Comparison of ENCODE assay signal across 8 mouse cellular contexts in genomic region chr3:90433381-90434020, GRCm38 (mm10). TPM values are rescaled to one million over a fixed set of nuclear protein-coding genes. Genes with fewer than 3 reads are reported as not detected.
DNase-seq lines count a peak whose midpoint lies in the region; ATAC-seq and TF ChIP-seq lines count a peak whose summit lies in the region.

Gene Ints3 (minus strand): TSS chr3:90433622.

- no peaks in the 10 kb centered on the region for H3K27me3 ChIP-seq in E14TG2a.4 (ENCODE audit: insufficient read depth, low read length)
- H3K27me3 ChIP-seq in forebrain, embryonic 12.5 days = no peaks in the 10 kb centered on the region
- no peaks in the 10 kb centered on the region for H3K27me3 ChIP-seq in heart, postnatal 0 days (ENCODE audit: control insufficient read depth, insufficient read depth, low read length)
- no peaks in the 10 kb centered on the region for H3K27me3 ChIP-seq in liver, embryonic 16.5 days (ENCODE audit: control insufficient read depth, insufficient read depth, low read depth, low read length)
- H3K27me3 ChIP-seq in neural tube, embryonic 13.5 days = no peaks in the 10 kb centered on the region
- no peaks in the 10 kb centered on the region for H3K27me3 ChIP-seq in testis, adult 2 months (ENCODE audit: control insufficient read depth, insufficient read depth, low read length)

- H3K27ac ChIP-seq in forebrain, embryonic 12.5 days = peak within 1 kb of the TSS; percentile 97
- peak within 1 kb of the TSS; percentile 98 for H3K27ac ChIP-seq in heart, postnatal 0 days (ENCODE audit: low read depth)
- peak within 1 kb of the TSS; percentile 97 for H3K27ac ChIP-seq in liver, embryonic 16.5 days (ENCODE audit: low read length)
- peak within 1 kb of the TSS; percentile 96 for H3K27ac ChIP-seq in neural tube, embryonic 13.5 days (replicated peaks)
- H3K27ac ChIP-seq in testis, adult 2 months (ENCODE audit: control insufficient read depth, insufficient read depth, low read depth, low read length) = peak within 1 kb of the TSS; percentile 86

- H3K9ac ChIP-seq in forebrain, embryonic 12.5 days = peak within 1 kb of the TSS; percentile 90
- H3K9ac ChIP-seq in heart, postnatal 0 days (replicated peaks; ENCODE audit: low read depth, low read length) = peak within 1 kb of the TSS; percentile 91
- H3K9ac ChIP-seq in liver, embryonic 16.5 days (ENCODE audit: low read depth, low read length) = peak within 1 kb of the TSS; percentile 87
- H3K9ac ChIP-seq in neural tube, embryonic 13.5 days = peak within 1 kb of the TSS; percentile 80

- under 1% methylated on average over 52 of the region's 52 CpGs for whole genome bisulfite sequencing in forebrain, embryonic 12.5 days
- under 1% methylated on average over 50 of the region's 52 CpGs for WGBS in heart, postnatal 0 days
- WGBS in liver, embryonic 16.5 days (ENCODE audit: insufficient replicate concordance) = under 1% methylated on average over 52 of the region's 52 CpGs
- under 1% methylated on average over 52 of the region's 52 CpGs for WGBS in neural tube, embryonic 13.5 days

- DNase-seq in c-Kit-positive CD71-positive TER-119-positive erythroid progenitor cells, embryonic 14.5 days (ENCODE audit: low spot score) = peak; percentile 98
- DNase-seq in heart, postnatal 0 days (ENCODE audit: low spot score) = peak; percentile 99
- peak; percentile 100 for DNase-seq in kidney, postnatal 4 days

- no peak for TF ChIP-seq CTCF in E14TG2a.4 (conservative IDR thresholded peaks at IDR 0.05; ENCODE audit: low read length)
- no peak for TF ChIP-seq CTCF in heart, postnatal 0 days (IDR thresholded peaks at IDR 0.05; ENCODE audit: low read depth)
- TF ChIP-seq CTCF in testis, adult 2 months (IDR thresholded peaks at IDR 0.05; ENCODE audit: control insufficient read depth, insufficient read depth, insufficient replicate concordance, low read depth, low read length) = no peak

- TF ChIP-seq EP300 in heart, postnatal 0 days (IDR thresholded peaks at IDR 0.05; ENCODE audit: low read depth) = peak; percentile 71; the same call in 1 of the 2 replicates

- peaks cover 81% of the 10 kb centered on the region for H3K4me1 ChIP-seq in E14TG2a.4 (replicated peaks; ENCODE audit: low read depth, low read length)
- H3K4me1 ChIP-seq in forebrain, embryonic 12.5 days = peaks cover 30% of the 10 kb centered on the region
- peaks cover 33% of the 10 kb centered on the region for H3K4me1 ChIP-seq in heart, postnatal 0 days (ENCODE audit: control insufficient read depth, insufficient read depth)
- H3K4me1 ChIP-seq in liver, embryonic 16.5 days (ENCODE audit: control insufficient read depth, low read depth, low read length) = peaks cover 27% of the 10 kb centered on the region
- peaks cover 40% of the 10 kb centered on the region for H3K4me1 ChIP-seq in neural tube, embryonic 13.5 days (replicated peaks)
- H3K4me1 ChIP-seq in testis, adult 2 months (ENCODE audit: control insufficient read depth, insufficient read depth, low read length) = peaks cover 8% of the 10 kb centered on the region

- peak within 1 kb of the TSS; percentile 97 for H3K4me3 ChIP-seq in E14TG2a.4 (replicated peaks; ENCODE audit: low read length)
- H3K4me3 ChIP-seq in forebrain, embryonic 12.5 days (replicated peaks) = peak within 1 kb of the TSS; percentile 82
- peak within 1 kb of the TSS; percentile 75 for H3K4me3 ChIP-seq in heart, postnatal 0 days (ENCODE audit: low read depth, low read length)
- peak within 1 kb of the TSS; percentile 83 for H3K4me3 ChIP-seq in liver, embryonic 16.5 days (ENCODE audit: low read depth, low read length)
- H3K4me3 ChIP-seq in neural tube, embryonic 13.5 days = peak within 1 kb of the TSS; percentile 56
- peak within 1 kb of the TSS; percentile 90 for H3K4me3 ChIP-seq in testis, adult 2 months (ENCODE audit: control insufficient read depth, low read depth, low read length)

- peak; percentile 99 for ATAC-seq in forebrain, embryonic 12.5 days (ENCODE audit: low FRiP score)
- ATAC-seq in heart, postnatal 0 days (ENCODE audit: insufficient read depth, low read depth) = peak; percentile 98
- peak; percentile 98 for ATAC-seq in liver, embryonic 16.5 days (ENCODE audit: low read depth)
- peak; percentile 99 for ATAC-seq in neural tube, embryonic 13.5 days (ENCODE audit: low read depth)

- H3K4me2 ChIP-seq in forebrain, embryonic 12.5 days = peak within 1 kb of the TSS; percentile 96
- H3K4me2 ChIP-seq in heart, postnatal 0 days (ENCODE audit: low read depth, low read length) = peak within 1 kb of the TSS; percentile 78
- H3K4me2 ChIP-seq in liver, embryonic 16.5 days (ENCODE audit: low read depth, low read length) = peak within 1 kb of the TSS; percentile 94
- H3K4me2 ChIP-seq in neural tube, embryonic 13.5 days = peak within 1 kb of the TSS; percentile 99

- H3K36me3 ChIP-seq in E14TG2a.4 (ENCODE audit: insufficient read depth, low read length) = peaks cover 32% of the 10 kb centered on the region
- H3K36me3 ChIP-seq in forebrain, embryonic 12.5 days (replicated peaks) = peaks cover 10% of the 10 kb centered on the region; the same call in 1 of the 2 replicates
- 0 out of 2 replicates have a peak, but pooled peaks cover 4% of the 10 kb centered on the region for H3K36me3 ChIP-seq in heart, postnatal 0 days (replicated peaks; ENCODE audit: control insufficient read depth, insufficient read depth, low read length)
- no peaks in the 10 kb centered on the region for H3K36me3 ChIP-seq in liver, embryonic 16.5 days (ENCODE audit: control insufficient read depth, insufficient read depth)
- H3K36me3 ChIP-seq in neural tube, embryonic 13.5 days = 0 out of 2 replicates have a peak, but pooled peaks cover 6% of the 10 kb centered on the region
- H3K36me3 ChIP-seq in testis, adult 2 months (ENCODE audit: control insufficient read depth, insufficient read depth, low read length) = no peaks in the 10 kb centered on the region

- peak; percentile 78 for TF ChIP-seq POLR2A in testis, adult 2 months (IDR thresholded peaks at IDR 0.05; ENCODE audit: control insufficient read depth, low read depth, low read length)

- H3K9me3 ChIP-seq in E14TG2a.4 (ENCODE audit: low read length) = no peaks in the 10 kb centered on the region
- no peaks in the 10 kb centered on the region for H3K9me3 ChIP-seq in forebrain, embryonic 12.5 days
- no peaks in the 10 kb centered on the region for H3K9me3 ChIP-seq in heart, postnatal 0 days (replicated peaks; ENCODE audit: control insufficient read depth, low read length)
- H3K9me3 ChIP-seq in liver, embryonic 16.5 days (replicated peaks; ENCODE audit: control insufficient read depth, low read length) = no peaks in the 10 kb centered on the region
- H3K9me3 ChIP-seq in neural tube, embryonic 13.5 days = no peaks in the 10 kb centered on the region

RNA-seq across cellular contexts. Expression of gene Ints3, which starts in this region (rescaled TPM):
- 42.8 and 45.1 TPM in 2 replicates for polyA plus RNA-seq in forebrain, embryonic 12.5 days (2016; fragmentation: Nextera tagmentation; extraction: Ambion mirVana)
- 26.1 and 26.6 TPM in 2 replicates for total RNA-seq in heart, postnatal 0 days (2014; rRNA removed; ENCODE audit: low replicate concordance)
- 7.8 and 8.3 TPM in 2 replicates for polyA plus RNA-seq in heart, postnatal 0 days (2015; fragmentation: Nextera tagmentation; extraction: Ambion mirVana)
- polyA plus RNA-seq in liver, embryonic 16.5 days (2015; fragmentation: Nextera tagmentation; extraction: Ambion mirVana) = 6.7 and 7.2 TPM in 2 replicates
- 29.3 and 30.8 TPM in 2 replicates for polyA plus RNA-seq in neural tube, embryonic 13.5 days (2015; fragmentation: Nextera tagmentation; extraction: Ambion mirVana)
- polyA plus RNA-seq in testis, adult 2 months (2012; rRNA removed) = 18.3 and 19.1 TPM in 2 replicates

Comparison
In these comparisons a context has a peak if more than half of its experiments do, and no peak if none do; other contexts are left out.
1. Peak in every context shown above with its lines: DNase-seq, ATAC-seq, H3K4me3 ChIP-seq and H3K27ac ChIP-seq.